ENCODE assay signal across 17 mouse cellular contexts in the genomic region with DNA sequence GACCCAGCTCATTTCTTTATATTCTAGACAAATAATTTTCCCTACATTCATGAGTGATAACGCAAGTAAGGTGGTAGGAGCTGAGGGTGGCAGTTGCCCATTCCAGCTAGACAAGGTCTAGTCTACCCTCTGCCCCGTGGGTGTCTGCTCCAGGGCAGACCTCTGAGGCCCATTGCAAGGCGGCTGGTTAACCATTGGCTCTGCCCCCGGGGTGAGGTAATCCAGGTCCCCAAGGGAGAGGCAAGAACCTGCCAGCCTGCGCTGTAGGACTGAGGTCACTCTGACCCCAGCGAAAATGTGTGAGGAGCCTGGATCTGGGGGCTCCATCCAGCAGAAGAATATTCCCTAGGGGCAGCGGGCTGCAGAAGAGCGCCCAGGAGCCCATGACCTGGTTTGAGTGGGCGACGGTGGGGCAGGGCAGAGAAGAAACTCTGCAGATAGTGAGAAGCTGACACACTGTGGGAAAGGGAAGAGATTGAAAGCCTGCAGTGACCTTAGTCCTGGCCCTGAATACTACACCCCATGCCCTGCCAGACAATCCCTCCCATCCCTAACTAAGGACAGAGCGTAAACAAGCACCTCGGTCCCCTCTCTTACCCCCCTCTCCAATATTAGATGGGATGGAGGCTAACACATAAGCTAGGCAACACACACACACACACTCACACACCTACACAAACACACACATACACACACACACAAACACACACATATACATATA. TPM values are rescaled to one million over a fixed set of nuclear protein-coding genes. Genes with fewer than 3 reads are reported as not detected.
DNase-seq lines count a peak whose midpoint lies in the region; ATAC-seq and TF ChIP-seq lines count a peak whose summit lies in the region.
"Had no signal": no experiment of that assay in that cellular context is flagged by ENCODE, and none has a peak within 500 bp of the region (broad histone marks: within the 10 kb centered on the region; RNA-seq: fewer than 3 reads in every experiment).

No protein-coding gene starts in this region.

- H3K4me3 ChIP-seq in forebrain, embryonic 10.5 days, result no peak overlapping the region
- no peak overlapping the region for H3K4me3 ChIP-seq in forebrain, embryonic 13.5 days
- H3K4me3 ChIP-seq in intestine, embryonic 16.5 days (ENCODE audit: low read length), result no peak overlapping the region
- H3K4me3 ChIP-seq: erythroblast, embryonic 14.5 days; hindbrain, embryonic 13.5 days; midbrain, embryonic 15.5 days had no signal

- no peak for ATAC-seq in forebrain, embryonic 13.5 days
- ATAC-seq in Patski, result no peak
- peak; percentile 87 for ATAC-seq in intestine, embryonic 16.5 days
- ATAC-seq: midbrain, embryonic 15.5 days had no signal

- H3K27me3 ChIP-seq in forebrain, embryonic 10.5 days (ENCODE audit: poor library complexity, severe bottlenecking), result no peaks in the 10 kb centered on the region
- H3K27me3 ChIP-seq in forebrain, embryonic 13.5 days, result no peaks in the 10 kb centered on the region
- H3K27me3 ChIP-seq in Patski, result no peaks in the 10 kb centered on the region
- H3K27me3 ChIP-seq in intestine, embryonic 16.5 days (replicated peaks; ENCODE audit: control insufficient read depth, insufficient read depth, low read length), result no peaks in the 10 kb centered on the region
- H3K27me3 ChIP-seq: hindbrain, embryonic 13.5 days; midbrain, embryonic 15.5 days had no signal

- no peak overlapping the region for H3K9ac ChIP-seq in forebrain, embryonic 13.5 days
- H3K9ac ChIP-seq in intestine, embryonic 16.5 days (ENCODE audit: low read depth, low read length), result peak overlapping the region; percentile 62
- H3K9ac ChIP-seq: hindbrain, embryonic 13.5 days; midbrain, embryonic 15.5 days had no signal

- peak overlapping the region; percentile 20; the same call in 1 of the 2 replicates for H3K27ac ChIP-seq in forebrain, embryonic 10.5 days
- no peak overlapping the region for H3K27ac ChIP-seq in forebrain, embryonic 13.5 days
- peak overlapping the region; percentile 91 for H3K27ac ChIP-seq in intestine, embryonic 16.5 days (ENCODE audit: low read length)
- H3K27ac ChIP-seq: hindbrain, embryonic 13.5 days; macrophage; midbrain, embryonic 15.5 days had no signal

- in situ Hi-C loops in Patski (cut with MboI; ENCODE audit: low pct_unique_long_range_greater_than_20kb), result no loop called here

- no peaks in the 10 kb centered on the region for H3K36me3 ChIP-seq in forebrain, embryonic 10.5 days (replicated peaks)
- H3K36me3 ChIP-seq in forebrain, embryonic 13.5 days (ENCODE audit: poor library complexity, severe bottlenecking), result no peaks in the 10 kb centered on the region
- no peaks in the 10 kb centered on the region for H3K36me3 ChIP-seq in intestine, embryonic 16.5 days (ENCODE audit: control insufficient read depth, insufficient read depth, low read length)
- H3K36me3 ChIP-seq: hindbrain, embryonic 13.5 days; midbrain, embryonic 15.5 days had no signal

- no peak overlapping the region for H3K4me2 ChIP-seq in forebrain, embryonic 13.5 days
- peak overlapping the region; percentile 25; the same call in 1 of the 2 replicates for H3K4me2 ChIP-seq in intestine, embryonic 16.5 days (ENCODE audit: low read depth, low read length)
- H3K4me2 ChIP-seq: hindbrain, embryonic 13.5 days; midbrain, embryonic 15.5 days had no signal

- H3K9me3 ChIP-seq in forebrain, embryonic 10.5 days, result no peaks in the 10 kb centered on the region
- H3K9me3 ChIP-seq in forebrain, embryonic 13.5 days (replicated peaks), result no peaks in the 10 kb centered on the region
- H3K9me3 ChIP-seq in intestine, embryonic 16.5 days (ENCODE audit: control insufficient read depth, low read length), result no peaks in the 10 kb centered on the region
- H3K9me3 ChIP-seq: hindbrain, embryonic 13.5 days; midbrain, embryonic 15.5 days had no signal

- peaks cover 3% of the 10 kb centered on the region; the same call in 1 of the 2 replicates for H3K4me1 ChIP-seq in forebrain, embryonic 10.5 days
- H3K4me1 ChIP-seq in forebrain, embryonic 13.5 days, result no peaks in the 10 kb centered on the region
- H3K4me1 ChIP-seq in intestine, embryonic 16.5 days (ENCODE audit: control insufficient read depth, insufficient read depth, low read length), result peaks cover 11% of the 10 kb centered on the region
- H3K4me1 ChIP-seq: hindbrain, embryonic 13.5 days; midbrain, embryonic 15.5 days had no signal

- DNase-seq in forebrain, embryonic 10.5 days (ENCODE audit: extremely low spot score, low spot score), result no peak
- peak; percentile 39 for DNase-seq in Patski (ENCODE audit: low read depth, low spot score)
- peak; percentile 76 for DNase-seq in kidney, postnatal 14 days
- no peak for DNase-seq in spleen, adult 12 weeks (ENCODE audit: low spot score)
- DNase-seq in lung, postnatal 10 days, result no peak
- DNase-seq in MN1 (ENCODE audit: low spot score), result no peak
- DNase-seq: cerebellum, adult 2 months; layer of hippocampus, adult 9-11 months; lung, adult 18-20 months; spleen, adult 18-20 months; thymus, adult 18-20 months had no signal

- POLR2A ChIA-PET in Patski (lab: Charles Lee), result no interaction called here

- no peak for TF ChIP-seq CTCF in Patski (IDR thresholded peaks at IDR 0.05)

- CTCF ChIA-PET in Patski (lab: Charles Lee), result interaction anchor here (1.2 kb wide), 1 partner anchor 26 kb away, joined by 3 read pairs; no protein-coding TSS in a partner anchor

- WGBS in forebrain, embryonic 10.5 days, result 71% methylated on average over 12 of the region's 12 CpGs
- 73% methylated on average over 12 of the region's 12 CpGs for WGBS in forebrain, embryonic 13.5 days
- 46% methylated on average over 12 of the region's 12 CpGs for WGBS in intestine, embryonic 16.5 days

RNA-seq across cellular contexts. Expression of a gene that starts 21.1 kb away (rescaled TPM):
- polyA plus RNA-seq in forebrain, embryonic 10.5 days (2016; fragmentation: Nextera tagmentation; extraction: Ambion mirVana), result 3.3 and 4.0 TPM in 2 replicates
- 0.22 and 0.34 TPM in 2 replicates for polyA plus RNA-seq in forebrain, embryonic 13.5 days (2015; fragmentation: Nextera tagmentation; extraction: Ambion mirVana)
- polyA plus RNA-seq in Patski (2021), result 27.3 TPM
- 264 and 267 TPM in 2 replicates for polyA plus RNA-seq in intestine, embryonic 16.5 days (2015; fragmentation: Nextera tagmentation; extraction: Ambion mirVana)
- polyA plus RNA-seq: erythroblast, embryonic 14.5 days; macrophage had no signal

RNA-seq across cellular contexts. Expression of a gene that starts 46.6 kb away (rescaled TPM):
- polyA plus RNA-seq in forebrain, embryonic 10.5 days (2016; fragmentation: Nextera tagmentation; extraction: Ambion mirVana), result 92.3 and 94.5 TPM in 2 replicates
- polyA plus RNA-seq in forebrain, embryonic 13.5 days (2015; fragmentation: Nextera tagmentation; extraction: Ambion mirVana), result 86.2 and 90.3 TPM in 2 replicates
- polyA plus RNA-seq in Patski (2021), result 60.8 TPM
- polyA plus RNA-seq in intestine, embryonic 16.5 days (2015; fragmentation: Nextera tagmentation; extraction: Ambion mirVana), result 174 and 193 TPM in 2 replicates

Comparison
In these comparisons a context has a peak if more than half of its experiments do, and no peak if none do; other contexts are left out.
1. DNase-seq: peak in Patski (single experiment) and kidney, postnatal 14 days (single experiment); none in forebrain, embryonic 10.5 days (single experiment), spleen, adult 12 weeks (single experiment), lung, postnatal 10 days (single experiment) and MN1 (single experiment).